Comparison of ENCODE assay signal across 16 mouse cellular contexts in the genomic region with DNA sequence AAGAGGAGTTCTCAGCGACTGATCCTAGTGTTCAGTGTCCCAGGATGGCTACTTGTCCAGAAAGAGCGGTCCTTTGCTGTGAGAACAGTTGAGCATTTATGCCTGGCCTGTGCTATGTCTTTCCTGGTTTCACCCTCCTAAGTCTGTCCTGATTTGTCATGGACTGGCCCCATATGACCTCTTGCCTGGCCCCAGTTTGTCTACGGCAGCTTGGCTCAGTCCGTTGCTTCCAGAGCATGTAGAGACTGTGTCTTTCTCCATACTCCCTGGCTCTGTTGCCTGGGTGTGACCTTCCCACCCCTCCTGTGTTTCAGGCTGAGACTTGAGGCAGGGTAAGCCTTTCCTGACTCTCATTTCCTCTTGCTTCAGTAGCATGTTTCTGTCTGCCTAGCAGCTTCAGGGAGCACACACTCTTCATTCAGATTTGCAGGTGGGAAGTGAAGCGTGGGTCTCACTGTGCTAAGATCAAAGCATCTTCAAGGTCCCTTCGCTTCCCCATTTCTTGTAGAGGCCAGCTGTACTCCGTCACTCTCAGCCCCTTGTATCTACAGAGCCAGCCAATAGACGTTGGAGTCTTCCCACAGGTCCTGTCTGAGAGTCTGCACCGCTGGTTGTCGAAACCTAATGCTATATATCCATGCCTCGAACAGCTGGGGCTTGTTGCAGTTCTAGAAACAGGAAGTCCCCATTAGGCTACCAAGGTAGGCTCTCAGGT.
A peak's percentile ranks its signal among the peaks of the same experiment; 100 is the strongest.
DNase-seq lines count a peak whose midpoint lies in the region; ATAC-seq and TF ChIP-seq lines count a peak whose summit lies in the region.
"Had no signal": no experiment of that assay in that cellular context is flagged by ENCODE, and none has a peak within 500 bp of the region (broad histone marks: within the 10 kb centered on the region; RNA-seq: fewer than 3 reads in every experiment).

No protein-coding gene starts in this region.

- WGBS in heart, adult 2 months, result 49% methylated on average over 11 of the region's 11 CpGs
- WGBS in forebrain, embryonic 16.5 days, result 94% methylated on average over 11 of the region's 11 CpGs
- WGBS in forebrain, embryonic 13.5 days, result 90% methylated on average over 11 of the region's 11 CpGs

- DNase-seq in heart, adult 2 months, result peak; percentile 42 to 56
- DNase-seq in heart, postnatal 4 days, result no peak
- peak; percentile 58 to 60 for DNase-seq in B cell, adult 2 months
- peak; percentile 56 for DNase-seq in CH12.LX (ENCODE audit: extremely low read depth)
- DNase-seq in spleen, postnatal 36 days (ENCODE audit: low spot score in 2 of 2), result peak; percentile 69 to 75
- DNase-seq: cerebellum, postnatal 10 days; kidney, adult 9 months; liver, postnatal 0 days had no signal

- dilution Hi-C loops in CH12.LX (cut with MboI; ENCODE audit: extremely low pct_ligation_motif_present, extremely low pct_unique_long_range_greater_than_20kb, low sequenced_read_pairs), result no loop called here

- no peak for TF ChIP-seq EP300 in heart, adult 2 months (IDR thresholded peaks at IDR 0.05; ENCODE audit: insufficient read depth, low read depth, low read length)
- no peak for TF ChIP-seq EP300 in CH12.LX (IDR thresholded peaks at IDR 0.05; ENCODE audit: low read length)

- H3K4me2 ChIP-seq in CH12.LX (ENCODE audit: insufficient read depth, low read depth, poor library complexity, severe bottlenecking), result 0 out of 2 replicates have a peak overlapping the region, but pooled peaks have one; percentile 29
- H3K4me2 ChIP-seq in forebrain, embryonic 16.5 days (ENCODE audit: low read length), result no peak overlapping the region
- H3K4me2 ChIP-seq in forebrain, embryonic 13.5 days, result no peak overlapping the region
- H3K4me2 ChIP-seq: embryonic facial prominence, embryonic 12.5 days; stomach, embryonic 15.5 days had no signal

- intact Hi-C loops in heart, adult 2 months (cut with DNase I), result no loop called here

- no peak overlapping the region for H3K9ac ChIP-seq in heart, adult 2 months (ENCODE audit: low read depth, low read length)
- H3K9ac ChIP-seq in CH12.LX (ENCODE audit: insufficient read depth, low read depth), result no peak overlapping the region
- no peak overlapping the region for H3K9ac ChIP-seq in forebrain, embryonic 16.5 days (replicated peaks; ENCODE audit: low read depth, low read length)
- no peak overlapping the region for H3K9ac ChIP-seq in forebrain, embryonic 13.5 days
- H3K9ac ChIP-seq: embryonic facial prominence, embryonic 12.5 days; liver, postnatal 0 days; stomach, embryonic 15.5 days had no signal

- TF ChIP-seq POLR2A in heart, adult 2 months (IDR thresholded peaks at IDR 0.05; ENCODE audit: insufficient read depth, low read depth, low read length), result no peak
- no peak for TF ChIP-seq POLR2A in CH12.LX (IDR thresholded peaks at IDR 0.05; ENCODE audit: low read depth, low read length)

- no peak for TF ChIP-seq CTCF in heart, adult 2 months (IDR thresholded peaks at IDR 0.05)
- TF ChIP-seq CTCF in CH12.LX (conservative IDR thresholded peaks at IDR 0.05 in 1 of 2, IDR thresholded peaks at IDR 0.05 in 1 of 2; ENCODE audit: low read depth in 2 of 2, low read length in 2 of 2), result no peak

- H3K4me3 ChIP-seq in heart, adult 2 months, result no peak overlapping the region
- no peak overlapping the region for H3K4me3 ChIP-seq in CH12.LX (replicated peaks in 1 of 3; ENCODE audit: low read depth in 2 of 3, low read length in 2 of 3, poor library complexity in 1 of 3)
- no peak overlapping the region for H3K4me3 ChIP-seq in forebrain, embryonic 16.5 days (replicated peaks; ENCODE audit: low read length)
- no peak overlapping the region for H3K4me3 ChIP-seq in forebrain, embryonic 13.5 days
- H3K4me3 ChIP-seq: embryonic facial prominence, embryonic 12.5 days; megakaryocyte, embryonic 14.5 days; stomach, embryonic 15.5 days had no signal

- no peaks in the 10 kb centered on the region; the same call in 1 of the 2 replicates for H3K79me2 ChIP-seq in heart, adult 2 months (replicated peaks; ENCODE audit: control insufficient read depth, insufficient read depth, low read length)
- no peaks in the 10 kb centered on the region for H3K79me2 ChIP-seq in CH12.LX (replicated peaks; ENCODE audit: control insufficient read depth, extremely low read depth, insufficient read depth, poor library complexity, severe bottlenecking)

- peaks cover 27% of the 10 kb centered on the region for H3K4me1 ChIP-seq in heart, adult 2 months (ENCODE audit: control insufficient read depth, insufficient read depth, low read length)
- peaks cover 13 to 59% of the 10 kb centered on the region in 2 experiments for H3K4me1 ChIP-seq in CH12.LX (ENCODE audit: control insufficient read depth in 1 of 2, insufficient read depth in 2 of 2)
- no peaks in the 10 kb centered on the region; the same call in 1 of the 2 replicates for H3K4me1 ChIP-seq in forebrain, embryonic 16.5 days (replicated peaks; ENCODE audit: control insufficient read depth, insufficient read depth, low read length)
- H3K4me1 ChIP-seq in forebrain, embryonic 13.5 days, result no peaks in the 10 kb centered on the region
- H3K4me1 ChIP-seq: embryonic facial prominence, embryonic 12.5 days had no signal

- no peaks in the 10 kb centered on the region for H3K27me3 ChIP-seq in heart, adult 2 months (ENCODE audit: control insufficient read depth, insufficient read depth, low read length)
- H3K27me3 ChIP-seq in CH12.LX (replicated peaks), result no peaks in the 10 kb centered on the region
- no peaks in the 10 kb centered on the region for H3K27me3 ChIP-seq in forebrain, embryonic 16.5 days (replicated peaks; ENCODE audit: control insufficient read depth, insufficient read depth, low read length)
- no peaks in the 10 kb centered on the region for H3K27me3 ChIP-seq in forebrain, embryonic 13.5 days
- H3K27me3 ChIP-seq: embryonic facial prominence, embryonic 12.5 days; megakaryocyte, embryonic 14.5 days; stomach, embryonic 15.5 days had no signal

- in situ Hi-C loops in CH12.LX (cut with MboI; ENCODE audit: low pct_ligation_motif_present, low pct_unique_long_range_greater_than_20kb, low sequenced_read_pairs), result no loop called here

- no peak for ATAC-seq in forebrain, embryonic 16.5 days
- no peak for ATAC-seq in forebrain, embryonic 13.5 days
- ATAC-seq: forebrain, embryonic 14.5 days; hindbrain, postnatal 0 days; liver, postnatal 0 days had no signal

- TF ChIP-seq RAD21 in CH12.LX (IDR thresholded peaks at IDR 0.05; ENCODE audit: low read depth, low read length), result no peak

- peak overlapping the region; percentile 46 for H3K27ac ChIP-seq in heart, adult 2 months
- H3K27ac ChIP-seq in CH12.LX (ENCODE audit: insufficient read depth, low read depth), result no peak overlapping the region
- H3K27ac ChIP-seq in forebrain, embryonic 16.5 days (ENCODE audit: low read length), result no peak overlapping the region
- no peak overlapping the region for H3K27ac ChIP-seq in forebrain, embryonic 13.5 days
- H3K27ac ChIP-seq: embryonic facial prominence, embryonic 12.5 days; hindbrain, postnatal 0 days; stomach, embryonic 15.5 days had no signal

- H3K36me3 ChIP-seq in heart, adult 2 months (ENCODE audit: control insufficient read depth, insufficient read depth, low read length), result peaks cover 10% of the 10 kb centered on the region
- H3K36me3 ChIP-seq in CH12.LX (replicated peaks in 1 of 2; ENCODE audit: control insufficient read depth in 1 of 2, insufficient read depth in 1 of 2, low read length in 1 of 2), result no peaks in the 10 kb centered on the region
- no peaks in the 10 kb centered on the region for H3K36me3 ChIP-seq in forebrain, embryonic 16.5 days (ENCODE audit: control insufficient read depth, insufficient read depth)
- H3K36me3 ChIP-seq in forebrain, embryonic 13.5 days (ENCODE audit: poor library complexity, severe bottlenecking), result peaks cover 36% of the 10 kb centered on the region
- H3K36me3 ChIP-seq: G1E had no signal

- H3K9me3 ChIP-seq in CH12.LX (replicated peaks; ENCODE audit: low read length), result no peaks in the 10 kb centered on the region
- no peaks in the 10 kb centered on the region for H3K9me3 ChIP-seq in forebrain, embryonic 16.5 days (ENCODE audit: control insufficient read depth, low read length)
- no peaks in the 10 kb centered on the region for H3K9me3 ChIP-seq in forebrain, embryonic 13.5 days (replicated peaks)
- H3K9me3 ChIP-seq: embryonic facial prominence, embryonic 12.5 days; megakaryocyte, embryonic 14.5 days; stomach, embryonic 15.5 days had no signal

TF ChIP-seq in CH12.LX, 34 proteins besides CTCF, POLR2A, EP300 and RAD21:
- TF ChIP-seq JUND (conservative IDR thresholded peaks at IDR 0.05; ENCODE audit: low read depth, low read length) (no peak), USF2 (conservative IDR thresholded peaks at IDR 0.05; ENCODE audit: low read depth, low read length) (no peak), USF1 (IDR thresholded peaks at IDR 0.05; ENCODE audit: low read depth, low read length) (no peak), SMC3 (IDR thresholded peaks at IDR 0.05; ENCODE audit: low read depth, low read length) (no peak)
